Mouse (Mus musculus): Measurements from ENCODE around the gene Ptpn13.

Ptpn13 gene

GRCm38 (mm10) chr5:103422609-103423008 lies 2.4 kb upstream of the Ptpn13 start:
- no peak for DNase-seq (ENCODE audit: low read depth in 1 of 2, low spot score in 2 of 2)

- no peak for DNase-seq (ENCODE audit: low read depth in 1 of 2, low spot score in 2 of 2)
Observed at GRCm38 (mm10) chr5:103423305-103423926, 1.6 kb upstream of the Ptpn13 start.

- DNase-seq (ENCODE audit: low read depth in 1 of 2, low spot score in 2 of 2): no peak
Observed at GRCm38 (mm10) chr5:103423927-103424315, 1.1 kb upstream of the Ptpn13 start.

GRCm38 (mm10) chr5:103425363-103426031 lies 505 bp downstream of the Ptpn13 start:
- no peak for DNase-seq (ENCODE audit: low read depth in 1 of 2, low spot score in 2 of 2)

- DNase-seq (ENCODE audit: low read depth in 1 of 2, low spot score in 2 of 2): no peak
Observed at GRCm38 (mm10) chr5:103426250-103426649, 1.3 kb downstream of the Ptpn13 start.

- no peak for DNase-seq (ENCODE audit: low read depth in 1 of 2, low spot score in 2 of 2)
Observed at GRCm38 (mm10) chr5:103430986-103431385, 6.0 kb downstream of the Ptpn13 start.

- no peak for DNase-seq (ENCODE audit: low read depth in 1 of 2, low spot score in 2 of 2)
Observed at GRCm38 (mm10) chr5:103431479-103431878, 6.5 kb downstream of the Ptpn13 start.

- no peak for DNase-seq (ENCODE audit: low read depth in 1 of 2, low spot score in 2 of 2)
Observed at GRCm38 (mm10) chr5:103436039-103436944, 11.3 kb downstream of the Ptpn13 start.

- no peak for DNase-seq (ENCODE audit: low read depth in 1 of 2, low spot score in 2 of 2)
Observed at GRCm38 (mm10) chr5:103437714-103438113, 12.7 kb downstream of the Ptpn13 start.

- no peak for DNase-seq (ENCODE audit: low read depth in 1 of 2, low spot score in 2 of 2)
Observed at GRCm38 (mm10) chr5:103439171-103439570, 14.2 kb downstream of the Ptpn13 start.

- no peak for DNase-seq (ENCODE audit: low read depth in 1 of 2, low spot score in 2 of 2)
Observed at GRCm38 (mm10) chr5:103440418-103441276, 15.7 kb downstream of the Ptpn13 start.

GRCm38 (mm10) chr5:103441706-103442105 lies 16.7 kb downstream of the Ptpn13 start:
- no peak for DNase-seq (ENCODE audit: low read depth in 1 of 2, low spot score in 2 of 2)

- no peak for DNase-seq (ENCODE audit: low read depth in 1 of 2, low spot score in 2 of 2)
Observed at GRCm38 (mm10) chr5:103442269-103442688, 17.3 kb downstream of the Ptpn13 start.

GRCm38 (mm10) chr5:103442921-103443320 lies 17.9 kb downstream of the Ptpn13 start:
- no peak for DNase-seq (ENCODE audit: low read depth in 1 of 2, low spot score in 2 of 2)

- DNase-seq (ENCODE audit: low read depth in 1 of 2, low spot score in 2 of 2): no peak
Observed at GRCm38 (mm10) chr5:103445383-103445782, 20.4 kb downstream of the Ptpn13 start.

GRCm38 (mm10) chr5:103447806-103448416 lies 22.9 kb downstream of the Ptpn13 start:
- no peak for DNase-seq (ENCODE audit: low read depth in 1 of 2, low spot score in 2 of 2)

- no peak for DNase-seq (ENCODE audit: low read depth in 1 of 2, low spot score in 2 of 2)
Observed at GRCm38 (mm10) chr5:103448470-103448869, 23.5 kb downstream of the Ptpn13 start.

GRCm38 (mm10) chr5:103450663-103451062 lies 25.7 kb downstream of the Ptpn13 start:
- DNase-seq (ENCODE audit: low read depth in 1 of 2, low spot score in 2 of 2): no peak

- DNase-seq (ENCODE audit: low read depth in 1 of 2, low spot score in 2 of 2): no peak
Observed at GRCm38 (mm10) chr5:103453361-103454140, 28.6 kb downstream of the Ptpn13 start.

GRCm38 (mm10) chr5:103456794-103457193 lies 31.8 kb downstream of the Ptpn13 start:
- DNase-seq (ENCODE audit: low read depth in 1 of 2, low spot score in 2 of 2): no peak
